Comparison of ENCODE assay signal across 9 mouse cellular contexts in genomic region chr3:99936159-99936558, GRCm38 (mm10). TPM values are rescaled to one million over a fixed set of nuclear protein-coding genes. Genes with fewer than 3 reads are reported as not detected.
A peak's percentile ranks its signal among the peaks of the same experiment; 100 is the strongest.
DNase-seq lines count a peak whose midpoint lies in the region; ATAC-seq and TF ChIP-seq lines count a peak whose summit lies in the region.
"Had no signal": no experiment of that assay in that cellular context is flagged by ENCODE, and none has a peak within 500 bp of the region (broad histone marks: within the 10 kb centered on the region; RNA-seq: fewer than 3 reads in every experiment).

No protein-coding gene starts in this region.

- no peak overlapping the region for H3K27ac ChIP-seq in forebrain, embryonic 10.5 days
- H3K27ac ChIP-seq in forebrain, embryonic 13.5 days: no peak overlapping the region
- no peak overlapping the region for H3K27ac ChIP-seq in midbrain, embryonic 14.5 days (replicated peaks; ENCODE audit: low read depth, low read length)
- no peak overlapping the region for H3K27ac ChIP-seq in midbrain, embryonic 13.5 days
- no peak overlapping the region for H3K27ac ChIP-seq in thymus, adult 2 months (ENCODE audit: control insufficient read depth, insufficient read depth, low read length)
- H3K27ac ChIP-seq: limb, embryonic 12.5 days had no signal

- no peak overlapping the region for H3K4me3 ChIP-seq in forebrain, embryonic 10.5 days
- no peak overlapping the region for H3K4me3 ChIP-seq in forebrain, embryonic 13.5 days
- no peak overlapping the region for H3K4me3 ChIP-seq in midbrain, embryonic 14.5 days (replicated peaks; ENCODE audit: low read depth, low read length)
- H3K4me3 ChIP-seq in midbrain, embryonic 13.5 days (replicated peaks): no peak overlapping the region
- no peak overlapping the region for H3K4me3 ChIP-seq in thymus, adult 2 months (ENCODE audit: control insufficient read depth, insufficient read depth, low read length)
- H3K4me3 ChIP-seq: limb, embryonic 12.5 days had no signal

- no peak overlapping the region for H3K9ac ChIP-seq in forebrain, embryonic 13.5 days
- H3K9ac ChIP-seq in midbrain, embryonic 14.5 days (replicated peaks; ENCODE audit: low read length): no peak overlapping the region
- no peak overlapping the region for H3K9ac ChIP-seq in midbrain, embryonic 13.5 days (replicated peaks)
- H3K9ac ChIP-seq: limb, embryonic 12.5 days had no signal

- TF ChIP-seq CTCF in thymus, adult 2 months (IDR thresholded peaks at IDR 0.05; ENCODE audit: borderline replicate concordance, control insufficient read depth, extremely low read depth, insufficient read depth, low read length, poor library complexity): no peak

- no peak overlapping the region for H3K4me2 ChIP-seq in forebrain, embryonic 13.5 days
- no peak overlapping the region for H3K4me2 ChIP-seq in midbrain, embryonic 14.5 days (ENCODE audit: low read length)
- no peak overlapping the region for H3K4me2 ChIP-seq in midbrain, embryonic 13.5 days (replicated peaks)
- H3K4me2 ChIP-seq: limb, embryonic 12.5 days had no signal

- H3K36me3 ChIP-seq in forebrain, embryonic 10.5 days (replicated peaks): no peaks in the 10 kb centered on the region
- no peaks in the 10 kb centered on the region for H3K36me3 ChIP-seq in forebrain, embryonic 13.5 days (ENCODE audit: poor library complexity, severe bottlenecking)
- no peaks in the 10 kb centered on the region for H3K36me3 ChIP-seq in midbrain, embryonic 14.5 days (ENCODE audit: control insufficient read depth, insufficient read depth, low read length)
- no peaks in the 10 kb centered on the region for H3K36me3 ChIP-seq in midbrain, embryonic 13.5 days
- no peaks in the 10 kb centered on the region for H3K36me3 ChIP-seq in thymus, adult 2 months (ENCODE audit: control insufficient read depth, insufficient read depth, low read length)
- H3K36me3 ChIP-seq: limb, embryonic 12.5 days had no signal

- H3K9me3 ChIP-seq in forebrain, embryonic 10.5 days: no peaks in the 10 kb centered on the region
- H3K9me3 ChIP-seq in forebrain, embryonic 13.5 days (replicated peaks): no peaks in the 10 kb centered on the region
- H3K9me3 ChIP-seq in midbrain, embryonic 14.5 days (ENCODE audit: control insufficient read depth, low read length): no peaks in the 10 kb centered on the region
- H3K9me3 ChIP-seq in midbrain, embryonic 13.5 days: no peaks in the 10 kb centered on the region
- H3K9me3 ChIP-seq: limb, embryonic 12.5 days had no signal

- no peaks in the 10 kb centered on the region for H3K27me3 ChIP-seq in forebrain, embryonic 10.5 days (ENCODE audit: poor library complexity, severe bottlenecking)
- H3K27me3 ChIP-seq in forebrain, embryonic 13.5 days: no peaks in the 10 kb centered on the region
- H3K27me3 ChIP-seq in midbrain, embryonic 14.5 days (ENCODE audit: control insufficient read depth, insufficient read depth, low read length): no peaks in the 10 kb centered on the region
- no peaks in the 10 kb centered on the region for H3K27me3 ChIP-seq in midbrain, embryonic 13.5 days
- H3K27me3 ChIP-seq in thymus, adult 2 months (ENCODE audit: control insufficient read depth, insufficient read depth, low read length): no peaks in the 10 kb centered on the region
- H3K27me3 ChIP-seq: limb, embryonic 12.5 days had no signal

- 36% methylated on average over 1 of the region's 1 CpGs for WGBS in forebrain, embryonic 10.5 days
- WGBS in forebrain, embryonic 13.5 days: 33% methylated on average over 1 of the region's 1 CpGs
- WGBS in midbrain, embryonic 14.5 days: 52% methylated on average over 1 of the region's 1 CpGs
- WGBS in midbrain, embryonic 13.5 days: 48% methylated on average over 1 of the region's 1 CpGs
- 46% methylated on average over 1 of the region's 1 CpGs for WGBS in thymus, adult 2 months

- no peak for ATAC-seq in forebrain, embryonic 13.5 days
- ATAC-seq in midbrain, embryonic 14.5 days (ENCODE audit: low FRiP score, low TSS enrichment): no peak
- no peak for ATAC-seq in midbrain, embryonic 13.5 days

- TF ChIP-seq POLR2A in thymus, adult 2 months (IDR thresholded peaks at IDR 0.05; ENCODE audit: control insufficient read depth, extremely low read depth, insufficient read depth, low read length, poor library complexity): no peak

- H3K4me1 ChIP-seq in forebrain, embryonic 10.5 days: no peaks in the 10 kb centered on the region
- H3K4me1 ChIP-seq in forebrain, embryonic 13.5 days: no peaks in the 10 kb centered on the region
- H3K4me1 ChIP-seq in midbrain, embryonic 14.5 days (ENCODE audit: control insufficient read depth, insufficient read depth, low read length): no peaks in the 10 kb centered on the region
- H3K4me1 ChIP-seq in midbrain, embryonic 13.5 days (replicated peaks): no peaks in the 10 kb centered on the region
- H3K4me1 ChIP-seq in thymus, adult 2 months (replicated peaks; ENCODE audit: control insufficient read depth, insufficient read depth, low read length): no peaks in the 10 kb centered on the region

- DNase-seq in forebrain, embryonic 10.5 days (ENCODE audit: extremely low spot score, low spot score): peak; percentile 30
- peak; percentile 31 for DNase-seq in midbrain, embryonic 14.5 days
- peak; percentile 68 for DNase-seq in embryo, embryonic 11 days
- DNase-seq in kidney, postnatal 4 days: peak; percentile 64 to 67
- no peak for DNase-seq in layer of hippocampus, adult 9-11 months
- DNase-seq in thymus, adult 2 months: no peak

RNA-seq across cellular contexts. Expression of gene Spag17, which starts 51.0 kb away (rescaled TPM):
- 0.30 TPM in 1 of 2 replicates, not detected in the other for polyA plus RNA-seq in forebrain, embryonic 10.5 days (2016; fragmentation: Nextera tagmentation; extraction: Ambion mirVana)
- polyA plus RNA-seq in forebrain, embryonic 13.5 days (2015; fragmentation: Nextera tagmentation; extraction: Ambion mirVana): 0.67 and 0.92 TPM in 2 replicates
- polyA plus RNA-seq in midbrain, embryonic 14.5 days (2014; fragmentation: Nextera tagmentation; extraction: Ambion mirVana): 0.29 and 0.53 TPM in 2 replicates
- 0.53 and 0.75 TPM in 2 replicates for polyA plus RNA-seq in midbrain, embryonic 13.5 days (2015; fragmentation: Nextera tagmentation; extraction: Ambion mirVana)
- polyA plus RNA-seq in thymus, adult 2 months (2012; rRNA removed): 0.03 and 0.05 TPM in 2 replicates

Comparison
In these comparisons a context has a peak if more than half of its experiments do, and no peak if none do; other contexts are left out.
1. DNase-seq: peak in forebrain, embryonic 10.5 days (single experiment), midbrain, embryonic 14.5 days (single experiment), embryo, embryonic 11 days (single experiment) and kidney, postnatal 4 days (2 of 2); none in layer of hippocampus, adult 9-11 months (single experiment) and thymus, adult 2 months (single experiment).